Mouse (Mus musculus) ES-Bruce4 (cell line): ENCODE data around the gene Slc22a27. TPM values are rescaled to one million over a fixed set of nuclear protein-coding genes. Genes with fewer than 3 reads are reported as not detected.

ENCODE experiments used
- H3K27ac ChIP-seq: 2 replicates; pipeline ENCODE4 v1.5.1; 2012; ENCODE audit warnings: low read length, inconsistent platforms; ENCODE audit not compliant: insufficient read depth
- H3K27me3 ChIP-seq: 2 replicates; pipeline ENCODE4 v1.6.1; 2012; ENCODE audit warnings: mild to moderate bottlenecking, low read length, inconsistent platforms; ENCODE audit not compliant: control insufficient read depth, poor library complexity, insufficient read depth, severe bottlenecking
- H3K36me3 ChIP-seq: 2 replicates; pipeline ENCODE4 v1.6.1; 2012; ENCODE audit warnings: inconsistent platforms, mild to moderate bottlenecking, low read length, moderate library complexity; ENCODE audit not compliant: control insufficient read depth, poor library complexity, insufficient read depth, severe bottlenecking
- H3K4me1 ChIP-seq: one replicate; pipeline ENCODE4 v1.8.1; 2011; ENCODE audit warnings: low read length; ENCODE audit not compliant: control insufficient read depth, insufficient read depth
- H3K4me3 ChIP-seq: 2 replicates; pipeline ENCODE4 v1.5.1; 2011; ENCODE audit warnings: low read depth, mild to moderate bottlenecking, low read length
- H3K9ac ChIP-seq: 2 replicates; pipeline ENCODE4 v1.6.1; 2012; ENCODE audit warnings: low read depth, mild to moderate bottlenecking, inconsistent platforms; ENCODE audit not compliant: poor library complexity, severe bottlenecking
- H3K9me3 ChIP-seq: replicated peaks from 2 replicates; pipeline ENCODE4 v1.6.1; 2012; ENCODE audit warnings: mild to moderate bottlenecking, low read length, inconsistent platforms; ENCODE audit not compliant: control insufficient read depth, poor library complexity, insufficient read depth, severe bottlenecking
- CTCF ChIP-seq: IDR thresholded peaks from one replicate; pipeline ENCODE4 v1.8.1; 2011; ENCODE audit warnings: low read depth, low read length
- EP300 ChIP-seq: IDR thresholded peaks from 2 replicates; pipeline ENCODE4 v1.6.1; 2011; ENCODE audit warnings: low read depth, low read length; ENCODE audit not compliant: insufficient read depth
- POLR2A ChIP-seq: IDR thresholded peaks from one replicate; pipeline ENCODE4 v1.8.1; 2011; ENCODE audit warnings: low read length; ENCODE audit not compliant: insufficient read depth
- polyA plus RNA-seq: library from polyadenylated mRNA; stranded (reverse); fragments of >200 nt; gene quantifications from 2 replicates; pipeline ENCODE4 v1.2.4, GENCODE M21; 2011; ENCODE audit warnings: low read depth; ENCODE audit not compliant: missing spikeins, insufficient read depth, insufficient read length

Slc22a27 gene
- polyA plus RNA-seq, 1 experiment: not detected

DNA sequence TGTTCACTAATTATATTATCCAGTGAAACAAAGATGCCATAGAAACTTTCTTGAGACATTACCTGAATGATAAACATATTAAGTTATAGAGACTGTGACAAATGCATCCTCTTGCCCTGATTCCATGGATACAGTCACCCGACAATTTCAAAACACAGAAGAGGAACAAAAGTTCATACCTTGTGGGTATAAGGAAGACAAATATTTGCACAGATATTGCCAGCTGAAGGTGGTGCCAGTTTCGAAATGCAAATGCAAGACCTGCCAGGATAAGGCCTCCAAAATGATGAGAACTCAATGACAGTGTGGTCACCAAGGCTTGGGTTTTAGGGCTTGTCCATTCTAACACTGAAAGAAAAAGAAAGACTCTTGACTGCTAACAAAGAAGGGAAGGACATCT, 136.0 kb downstream of the Slc22a27 start:
- Histone ChIP-seq H3K9me3 (no peaks in the 10 kb centered on the region), H3K36me3 (no peaks in the 10 kb centered on the region), H3K9ac (no peak overlapping the region), H3K27me3 (no peaks in the 10 kb centered on the region), H3K4me3 (no peak overlapping the region), H3K4me1 (no peaks in the 10 kb centered on the region), H3K27ac (no peak overlapping the region)
- no peak for TF ChIP-seq CTCF
- TF ChIP-seq POLR2A: no peak
- TF ChIP-seq EP300: no peak

Other genes with a start within 250 kb of the Slc22a27 start
- not detected in 2 replicates for gene Slc22a26, start 163.4 kb downstream of the Slc22a27 start, polyA plus RNA-seq
- not detected in 2 replicates for gene Slc22a28, start 166.0 kb upstream of the Slc22a27 start, polyA plus RNA-seq